Mouse (Mus musculus) liver, embryonic 15.5 days (tissue): Measurements from ENCODE around the gene Lrrc42. TPM values are rescaled to one million over a fixed set of nuclear protein-coding genes. Genes with fewer than 3 reads are reported as not detected.

ENCODE experiments used
- ATAC-seq: fragments of 200-750 bp; cut with Nextera tagmentation; 2 replicates; pipeline ENCODE4 v1.8.0; 2017; ENCODE audit warnings: moderate number of reproducible peaks, mild to moderate bottlenecking, moderate library complexity; ENCODE audit not compliant: insufficient read depth
- H3K27ac ChIP-seq: fragments of 300-500 bp; sonication (generic); replicated peaks from 2 replicates; pipeline ENCODE4 v1.5.1; 2015; ENCODE audit warnings: mild to moderate bottlenecking, inconsistent platforms
- H3K27me3 ChIP-seq: fragments of 300-500 bp; sonication (generic); 2 replicates; pipeline ENCODE4 v1.6.1; 2015; ENCODE audit warnings: mild to moderate bottlenecking, inconsistent platforms
- H3K36me3 ChIP-seq: fragments of 300-500 bp; sonication (generic); replicated peaks from 2 replicates; pipeline ENCODE4 v1.6.1; 2015; ENCODE audit warnings: moderate library complexity, mild to moderate bottlenecking, inconsistent platforms
- H3K4me1 ChIP-seq: fragments of 300-500 bp; sonication (generic); replicated peaks from 2 replicates; pipeline ENCODE4 v1.6.1; 2015; ENCODE audit warnings: inconsistent platforms
- H3K4me2 ChIP-seq: fragments of 300-500 bp; sonication (generic); 2 replicates; pipeline ENCODE4 v1.6.1; 2015; ENCODE audit warnings: moderate library complexity, mild to moderate bottlenecking, inconsistent platforms
- H3K4me3 ChIP-seq: fragments of 300-500 bp; sonication (generic); replicated peaks from 2 replicates; pipeline ENCODE4 v1.5.1; 2015; ENCODE audit warnings: mild to moderate bottlenecking, inconsistent platforms
- H3K9ac ChIP-seq: fragments of 300-500 bp; sonication (generic); 2 replicates; pipeline ENCODE4 v1.6.1; 2015; ENCODE audit warnings: moderate library complexity, mild to moderate bottlenecking, inconsistent platforms
- H3K9me3 ChIP-seq: fragments of 300-500 bp; sonication (generic); replicated peaks from 2 replicates; pipeline ENCODE4 v1.6.1; 2016; ENCODE audit warnings: inconsistent platforms
- WGBS: fragments of 180-500 bp; shearing (Covaris S2); methylation state at CpG from one replicate; pipeline ENCODE4 v1.1.7; 2015; ENCODE audit warnings: mixed read lengths; ENCODE audit not compliant: insufficient replicate concordance; 5-methylcytosine and 5-hydroxymethylcytosine counted together
- polyA plus RNA-seq: library from polyadenylated mRNA; unstranded; fragments of >200 nt; fragmentation: Nextera tagmentation; extraction: Ambion mirVana; gene quantifications from 2 replicates; pipeline ENCODE4 v1.2.1, GENCODE M21; 2015

Gene Lrrc42
- polyA plus RNA-seq, 1 experiment from 2014 or later: 13.7 TPM

- Histone ChIP-seq H3K27ac (no peak overlapping the region), H3K4me2 (no peak overlapping the region), H3K4me3 (no peak overlapping the region), H3K9ac (no peak overlapping the region), H3K9me3 (no peaks in the 10 kb centered on the region), H3K36me3 (no peaks in the 10 kb centered on the region), H3K4me1 (no peaks in the 10 kb centered on the region), H3K27me3 (no peaks in the 10 kb centered on the region)
- ATAC-seq: no peak
- 75% methylated on average over 8 of the region's 8 CpGs for WGBS
Observed at GRCm38 (mm10) chr4:107286386-107286785, 33.1 kb upstream of the Lrrc42 start.

GRCm38 (mm10) chr4:107285446-107286200, 32.3 kb upstream of the Lrrc42 start:
- ATAC-seq: no peak
- Histone ChIP-seq H3K9me3 (no peaks in the 10 kb centered on the region), H3K9ac (no peak overlapping the region), H3K4me3 (no peak overlapping the region), H3K4me1 (no peaks in the 10 kb centered on the region), H3K27me3 (no peaks in the 10 kb centered on the region), H3K4me2 (no peak overlapping the region), H3K27ac (no peak overlapping the region), H3K36me3 (no peaks in the 10 kb centered on the region)
- 56% methylated on average over 3 of the region's 3 CpGs for WGBS

- H3K9ac ChIP-seq: no peak overlapping the region
- no peak overlapping the region for H3K27ac ChIP-seq
- H3K4me1 ChIP-seq: no peaks in the 10 kb centered on the region
- no peak overlapping the region for H3K4me2 ChIP-seq
- H3K27me3 ChIP-seq: no peaks in the 10 kb centered on the region
- no peaks in the 10 kb centered on the region for H3K36me3 ChIP-seq
- no peak for ATAC-seq
- WGBS: 69% methylated on average over 7 of the region's 7 CpGs
- H3K9me3 ChIP-seq: no peaks in the 10 kb centered on the region
- no peak overlapping the region for H3K4me3 ChIP-seq
Observed at GRCm38 (mm10) chr4:107280843-107281475, 27.6 kb upstream of the Lrrc42 start.

GRCm38 (mm10) chr4:107278188-107278707, 24.9 kb upstream of the Lrrc42 start:
- 48% methylated on average over 8 of the region's 8 CpGs for WGBS
- Histone ChIP-seq H3K4me2 (no peak overlapping the region), H3K9me3 (no peaks in the 10 kb centered on the region), H3K27me3 (no peaks in the 10 kb centered on the region), H3K27ac (no peak overlapping the region), H3K4me3 (no peak overlapping the region), H3K36me3 (no peaks in the 10 kb centered on the region), H3K9ac (no peak overlapping the region), H3K4me1 (no peaks in the 10 kb centered on the region)
- ATAC-seq: no peak

- H3K27me3 ChIP-seq: no peaks in the 10 kb centered on the region
- no peaks in the 10 kb centered on the region for H3K4me1 ChIP-seq
- no peaks in the 10 kb centered on the region for H3K9me3 ChIP-seq
- no peak overlapping the region for H3K4me2 ChIP-seq
- no peak overlapping the region for H3K27ac ChIP-seq
- H3K4me3 ChIP-seq: no peak overlapping the region
- H3K36me3 ChIP-seq: no peaks in the 10 kb centered on the region
- ATAC-seq: no peak
- H3K9ac ChIP-seq: no peak overlapping the region
- 72% methylated on average over 5 of the region's 5 CpGs for WGBS
Observed at GRCm38 (mm10) chr4:107274511-107274910, 21.2 kb upstream of the Lrrc42 start.

GRCm38 (mm10) chr4:107273683-107274082, 20.4 kb upstream of the Lrrc42 start:
- no peak overlapping the region for H3K9ac ChIP-seq
- no peaks in the 10 kb centered on the region for H3K27me3 ChIP-seq
- ATAC-seq: no peak
- no peak overlapping the region for H3K4me3 ChIP-seq
- 72% methylated on average over 4 of the region's 4 CpGs for WGBS
- no peak overlapping the region for H3K4me2 ChIP-seq
- no peak overlapping the region for H3K27ac ChIP-seq
- H3K4me1 ChIP-seq: no peaks in the 10 kb centered on the region
- no peaks in the 10 kb centered on the region for H3K9me3 ChIP-seq
- H3K36me3 ChIP-seq: no peaks in the 10 kb centered on the region

- no peaks in the 10 kb centered on the region for H3K9me3 ChIP-seq
- no peaks in the 10 kb centered on the region for H3K4me1 ChIP-seq
- H3K9ac ChIP-seq: no peak overlapping the region
- 31% methylated on average over 4 of the region's 4 CpGs for WGBS
- no peaks in the 10 kb centered on the region for H3K36me3 ChIP-seq
- no peaks in the 10 kb centered on the region for H3K27me3 ChIP-seq
- no peak overlapping the region for H3K4me2 ChIP-seq
- no peak overlapping the region for H3K4me3 ChIP-seq
- ATAC-seq: no peak
- H3K27ac ChIP-seq: no peak overlapping the region
Observed at GRCm38 (mm10) chr4:107260001-107260400, 6.7 kb upstream of the Lrrc42 start.

GRCm38 (mm10) chr4:107254414-107254813, 1.1 kb upstream of the Lrrc42 start:
- H3K27ac ChIP-seq: no peak overlapping the region

GRCm38 (mm10) chr4:107252522-107252921, 810 bp downstream of the Lrrc42 start:
- Histone ChIP-seq H3K9ac (peak overlapping the region; percentile 82; the same call in 1 of the 2 replicates), H3K36me3 (no peaks in the 10 kb centered on the region), H3K9me3 (no peaks in the 10 kb centered on the region), H3K27ac (peak overlapping the region; percentile 12; the same call in 1 of the 2 replicates), H3K4me3 (peak overlapping the region; percentile 84), H3K4me1 (peaks cover 47% of the 10 kb centered on the region), H3K27me3 (0 out of 2 replicates have a peak, but pooled peaks cover 2% of the 10 kb centered on the region), H3K4me2 (peak overlapping the region; percentile 97)
- no peak for ATAC-seq
- 2% methylated on average over 11 of the region's 11 CpGs for WGBS

More at GRCm38 (mm10) chr4:107254414-107254813, 1.1 kb upstream of the Lrrc42 start:
- Histone ChIP-seq H3K27me3 (0 out of 2 replicates have a peak, but pooled peaks cover 2% of the 10 kb centered on the region), H3K4me2 (peak overlapping the region; percentile 97), H3K9me3 (no peaks in the 10 kb centered on the region), H3K4me1 (peaks cover 38% of the 10 kb centered on the region), H3K36me3 (no peaks in the 10 kb centered on the region), H3K9ac (peak overlapping the region; percentile 82; the same call in 1 of the 2 replicates), H3K4me3 (peak overlapping the region; percentile 84)
- no peak for ATAC-seq
- 48% methylated on average over 3 of the region's 3 CpGs for WGBS

- H3K27me3 ChIP-seq: 0 out of 2 replicates have a peak, but pooled peaks cover 2% of the 10 kb centered on the region
- peaks cover 56% of the 10 kb centered on the region for H3K4me1 ChIP-seq
- H3K9me3 ChIP-seq: no peaks in the 10 kb centered on the region
- no peak overlapping the region for H3K9ac ChIP-seq
- no peak overlapping the region for H3K4me3 ChIP-seq
- ATAC-seq: no peak
- no peak overlapping the region for H3K4me2 ChIP-seq
- H3K27ac ChIP-seq: no peak overlapping the region
- 26% methylated on average over 4 of the region's 4 CpGs for WGBS
- no peaks in the 10 kb centered on the region for H3K36me3 ChIP-seq
Observed at GRCm38 (mm10) chr4:107250494-107250893, 2.8 kb downstream of the Lrrc42 start.

GRCm38 (mm10) chr4:107249471-107249870, 3.9 kb downstream of the Lrrc42 start:
- H3K4me2 ChIP-seq: no peak overlapping the region
- ATAC-seq: no peak
- no peaks in the 10 kb centered on the region for H3K36me3 ChIP-seq
- WGBS: 37% methylated on average over 2 of the region's 2 CpGs
- no peak overlapping the region for H3K4me3 ChIP-seq
- H3K9ac ChIP-seq: no peak overlapping the region
- H3K4me1 ChIP-seq: peaks cover 55% of the 10 kb centered on the region
- H3K9me3 ChIP-seq: no peaks in the 10 kb centered on the region
- H3K27me3 ChIP-seq: 0 out of 2 replicates have a peak, but pooled peaks cover under 1% of the 10 kb centered on the region
- H3K27ac ChIP-seq: no peak overlapping the region
